In the genomic region with DNA sequence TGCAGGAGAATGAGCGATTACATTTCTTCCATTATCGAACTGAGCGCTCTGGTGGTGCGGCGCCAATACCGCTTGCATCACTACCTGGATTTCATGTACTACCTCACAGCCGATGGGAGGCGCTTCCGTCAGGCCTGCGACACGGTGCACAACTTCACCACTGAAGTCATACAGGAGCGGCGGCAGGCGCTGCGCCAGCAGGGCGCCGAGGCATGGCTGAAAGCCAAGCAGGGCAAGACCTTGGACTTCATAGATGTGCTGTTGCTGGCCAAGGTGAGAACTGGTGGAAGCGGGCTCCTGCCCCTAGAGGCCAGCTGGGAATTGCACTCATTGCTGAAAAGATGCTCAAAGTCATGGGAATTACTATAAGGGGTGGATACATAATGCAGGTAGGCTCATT, we compare ENCODE assay signal across 7 mouse cellular contexts. TPM values are rescaled to one million over a fixed set of nuclear protein-coding genes. Genes with fewer than 3 reads are reported as not detected.
DNase-seq lines count a peak whose midpoint lies in the region; ATAC-seq and TF ChIP-seq lines count a peak whose summit lies in the region.

No protein-coding gene starts in this region.

- no peaks in the 10 kb centered on the region for H3K36me3 ChIP-seq in limb, embryonic 12.5 days
- no peaks in the 10 kb centered on the region for H3K36me3 ChIP-seq in midbrain, embryonic 15.5 days (replicated peaks)
- no peaks in the 10 kb centered on the region for H3K36me3 ChIP-seq in spleen, adult 2 months (ENCODE audit: control insufficient read depth, insufficient read depth, low read length)

- no peaks in the 10 kb centered on the region for H3K9me3 ChIP-seq in limb, embryonic 12.5 days
- no peaks in the 10 kb centered on the region for H3K9me3 ChIP-seq in midbrain, embryonic 15.5 days

- no peak overlapping the region for H3K27ac ChIP-seq in limb, embryonic 12.5 days
- no peak overlapping the region for H3K27ac ChIP-seq in midbrain, embryonic 15.5 days
- no peak overlapping the region for H3K27ac ChIP-seq in spleen, adult 2 months (ENCODE audit: insufficient read depth, low read length)

- 16% methylated on average over 18 of the region's 18 CpGs for WGBS in limb, embryonic 12.5 days
- 18% methylated on average over 18 of the region's 18 CpGs for WGBS in midbrain, embryonic 15.5 days
- 19% methylated on average over 18 of the region's 18 CpGs for WGBS in spleen, adult 2 months

- TF ChIP-seq POLR2A in spleen, adult 2 months (IDR thresholded peaks at IDR 0.05; ENCODE audit: low read depth, low read length): no peak

- peaks cover 3% of the 10 kb centered on the region; the same call in 1 of the 2 replicates for H3K4me1 ChIP-seq in limb, embryonic 12.5 days (replicated peaks)
- peaks cover 4% of the 10 kb centered on the region; the same call in 1 of the 2 replicates for H3K4me1 ChIP-seq in midbrain, embryonic 15.5 days
- H3K4me1 ChIP-seq in spleen, adult 2 months (ENCODE audit: control insufficient read depth, insufficient read depth, insufficient read length): peaks cover 3% of the 10 kb centered on the region

- no peak for ATAC-seq in limb, embryonic 12.5 days (ENCODE audit: insufficient number of reproducible peaks, insufficient read depth, low FRiP score, low TSS enrichment, low read depth)
- ATAC-seq in midbrain, embryonic 15.5 days (replicated peaks): peak; percentile 78

- H3K9ac ChIP-seq in limb, embryonic 12.5 days (replicated peaks): no peak overlapping the region
- no peak overlapping the region; the same call in 1 of the 2 replicates for H3K9ac ChIP-seq in midbrain, embryonic 15.5 days

- peak overlapping the region; percentile 49 for H3K4me2 ChIP-seq in limb, embryonic 12.5 days
- peak overlapping the region; percentile 55 for H3K4me2 ChIP-seq in midbrain, embryonic 15.5 days

- peak; percentile 92 for DNase-seq in adrenal gland, adult 8-10 months
- peak; percentile 53 for DNase-seq in embryo, embryonic 9.5 days (ENCODE audit: extremely low spot score)
- DNase-seq in heart, adult 11 months: peak; percentile 95
- peak; percentile 96 for DNase-seq in kidney, adult 11 months
- DNase-seq in spleen, adult 2 months (ENCODE audit: low read depth in 1 of 2, low spot score in 2 of 2): peak in 1 of 2 experiments; percentile 30

- peak overlapping the region; percentile 16; the same call in 1 of the 2 replicates for H3K4me3 ChIP-seq in limb, embryonic 12.5 days (replicated peaks)
- peak overlapping the region; percentile 33 for H3K4me3 ChIP-seq in midbrain, embryonic 15.5 days
- no peak overlapping the region for H3K4me3 ChIP-seq in spleen, adult 2 months (ENCODE audit: extremely low read depth, insufficient read depth, insufficient read length)

- H3K27me3 ChIP-seq in limb, embryonic 12.5 days: peaks cover 55% of the 10 kb centered on the region
- H3K27me3 ChIP-seq in midbrain, embryonic 15.5 days (replicated peaks): peaks cover 9% of the 10 kb centered on the region; the same call in 1 of the 2 replicates
- H3K27me3 ChIP-seq in spleen, adult 2 months (ENCODE audit: control insufficient read depth, insufficient read depth, low read length): peaks cover 4% of the 10 kb centered on the region; the same call in 1 of the 2 replicates

- peak; percentile 41; the same call in 1 of the 2 replicates for TF ChIP-seq CTCF in spleen, adult 2 months (IDR thresholded peaks at IDR 0.05; ENCODE audit: extremely low read depth, insufficient read depth, insufficient read length, insufficient replicate concordance)

RNA-seq across cellular contexts. Expression of gene Cyp4f17, which starts 22.6 kb away (rescaled TPM):
- 10 to 100 TPM; 11.1 to 32.1 (median 21.6) TPM for total RNA-seq in adrenal gland, adult 8-10 months (2022)
- 13.3 and 13.8 TPM in 2 replicates for polyA plus RNA-seq in limb, embryonic 12.5 days (2016; fragmentation: Nextera tagmentation; extraction: Ambion mirVana)
- 13.5 and 16.1 TPM in 2 replicates for polyA plus RNA-seq in midbrain, embryonic 15.5 days (2015; fragmentation: Nextera tagmentation; extraction: Ambion mirVana)
- 1.9 and 2.4 TPM in 2 replicates for polyA plus RNA-seq in spleen, adult 2 months (2012; rRNA removed)

RNA-seq across cellular contexts. Expression of gene Cyp4f39, which starts 30.7 kb away (rescaled TPM):
- not detected for total RNA-seq in adrenal gland, adult 8-10 months (2022)
- not detected in 2 replicates for polyA plus RNA-seq in limb, embryonic 12.5 days (2016; fragmentation: Nextera tagmentation; extraction: Ambion mirVana)
- polyA plus RNA-seq in midbrain, embryonic 15.5 days (2015; fragmentation: Nextera tagmentation; extraction: Ambion mirVana): 0.84 and 1.5 TPM in 2 replicates
- polyA plus RNA-seq in spleen, adult 2 months (2012; rRNA removed): 0.07 and 0.39 TPM in 2 replicates

RNA-seq across cellular contexts. Expression of gene Cyp4f16, which starts 53.2 kb away (rescaled TPM):
- 10 to 100 TPM; 12.0 to 28.8 (median 19.9) TPM for total RNA-seq in adrenal gland, adult 8-10 months (2022)
- 23.8 and 26.6 TPM in 2 replicates for polyA plus RNA-seq in limb, embryonic 12.5 days (2016; fragmentation: Nextera tagmentation; extraction: Ambion mirVana)
- 14.7 and 19.8 TPM in 2 replicates for polyA plus RNA-seq in midbrain, embryonic 15.5 days (2015; fragmentation: Nextera tagmentation; extraction: Ambion mirVana)
- 39.7 and 42.2 TPM in 2 replicates for polyA plus RNA-seq in spleen, adult 2 months (2012; rRNA removed)

RNA-seq across cellular contexts. Expression of gene Pglyrp2, which starts 59.2 kb away (rescaled TPM):
- total RNA-seq in adrenal gland, adult 8-10 months (2022): under 1 TPM; 0.11 to 0.62 (median 0.34) TPM
- polyA plus RNA-seq in limb, embryonic 12.5 days (2016; fragmentation: Nextera tagmentation; extraction: Ambion mirVana): not detected in 2 replicates
- polyA plus RNA-seq in midbrain, embryonic 15.5 days (2015; fragmentation: Nextera tagmentation; extraction: Ambion mirVana): not detected in 2 replicates
- 43.0 and 52.7 TPM in 2 replicates for polyA plus RNA-seq in spleen, adult 2 months (2012; rRNA removed)
